Mouse (Mus musculus) left cerebral cortex, postnatal 4 days (tissue): ENCODE results near the gene Stom. TPM values are rescaled to one million over a fixed set of nuclear protein-coding genes. Genes with fewer than 3 reads are reported as not detected.
A peak's percentile ranks its signal among the peaks of the same experiment; 100 is the strongest.

Experiments used
- DNase-seq: peaks from one replicate; pipeline ENCODE4 v3.0.0-alpha.2; 2022
- intact Hi-C: fragments of 180-260 bp; cut with DNase I; formaldehyde crosslinking; loops from one replicate; pipeline ENCODE4 v1.15.1; 2025
- total RNA-seq, 2 experiments: library from RNA; stranded (reverse); gene quantifications; 2 replicates each; pipeline ENCODE4 v1.2.3; 2021

Stom gene
- total RNA-seq, 2 experiments from 2014 or later: 7.0 to 10.5 TPM

DNA sequence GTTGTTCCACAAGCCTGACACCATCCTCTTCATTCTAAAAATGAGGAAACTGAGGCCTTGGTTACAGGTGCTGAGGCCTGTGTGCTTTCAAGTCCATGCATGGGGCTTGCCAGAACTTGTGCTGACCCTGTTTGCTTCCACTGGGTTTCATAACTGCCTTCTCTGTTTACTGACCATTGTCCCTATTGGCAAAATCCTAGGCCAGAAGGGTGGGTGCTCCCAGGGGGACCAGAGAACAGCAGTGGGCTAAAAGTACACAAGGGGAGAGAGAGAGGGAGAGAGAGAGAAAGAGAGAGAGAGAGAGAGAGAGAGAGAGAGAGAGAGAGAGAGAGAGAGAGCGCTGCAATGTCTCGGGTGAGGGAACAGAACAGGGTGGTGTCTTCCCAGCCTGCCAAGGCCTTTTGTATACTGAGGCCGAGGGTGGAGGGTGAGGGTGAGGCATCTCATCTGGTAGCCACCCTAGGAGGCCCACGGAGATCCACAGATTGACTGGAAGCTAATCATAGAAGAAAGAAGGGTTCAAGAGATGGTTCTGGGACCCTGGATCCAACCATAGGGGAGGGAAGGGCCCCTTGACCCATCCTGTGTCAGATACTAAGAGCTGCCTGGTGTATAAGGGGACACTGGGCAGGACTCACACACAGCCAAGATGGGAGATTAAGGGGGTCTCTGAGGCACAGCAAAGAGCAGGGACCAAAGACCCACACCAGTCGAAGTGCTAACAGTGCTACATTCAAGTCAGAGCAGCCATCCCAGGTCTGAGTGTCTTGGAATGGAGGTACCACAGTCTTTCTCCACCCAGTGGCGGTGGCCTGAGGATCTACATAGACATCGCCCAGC is 58.2 kb downstream of the Stom start:
- intact Hi-C loops: no loop called here
- no peak for DNase-seq

DNA sequence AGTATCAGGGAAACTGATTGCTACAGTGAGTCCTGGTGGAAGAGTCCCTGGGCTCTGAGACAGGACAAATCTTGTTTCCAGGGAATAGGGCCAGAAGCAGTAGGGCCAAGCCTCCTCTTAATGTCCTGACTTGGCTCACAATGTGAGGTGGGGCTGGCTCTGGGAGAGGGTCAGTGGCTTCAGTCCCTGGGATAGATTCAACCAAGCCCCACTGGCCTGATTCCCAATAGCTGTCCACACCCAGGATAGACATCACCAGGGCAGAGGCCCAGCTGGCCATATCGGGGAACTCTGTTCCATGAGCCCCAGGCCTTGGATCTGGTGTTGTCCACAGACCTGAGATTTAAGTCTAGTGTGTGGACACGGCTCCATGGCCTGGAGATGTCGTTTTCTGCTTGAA is 59.1 kb downstream of the Stom start:
- intact Hi-C loops: no loop called here
- DNase-seq: peak; percentile 64

DNA sequence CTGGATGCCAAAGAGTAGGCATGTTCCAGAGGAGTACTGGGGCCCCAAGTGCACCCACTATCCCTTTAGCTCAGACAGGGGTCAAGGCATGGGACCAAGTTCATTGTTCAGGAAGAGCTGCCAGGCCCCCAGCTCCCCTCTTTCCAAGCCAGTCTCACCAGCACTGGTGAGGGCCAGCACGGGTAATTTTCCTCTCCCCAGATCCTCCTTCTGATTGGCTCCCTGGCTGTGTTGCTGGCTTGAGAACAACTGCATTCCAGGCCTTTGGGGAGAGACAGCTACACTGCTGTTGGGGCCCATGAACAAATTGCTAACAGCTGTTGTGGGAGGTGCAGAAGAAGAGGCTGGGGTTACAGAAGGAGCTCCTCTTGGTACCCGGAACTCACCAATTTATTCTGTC is 63.2 kb downstream of the Stom start:
- DNase-seq: no peak
- intact Hi-C loops: no loop called here

- intact Hi-C loops: no loop called here
- no peak for DNase-seq
These were observed 63.9 kb downstream of the Stom start for GRCm38 (mm10) chr2:35272881-35273280.

DNA sequence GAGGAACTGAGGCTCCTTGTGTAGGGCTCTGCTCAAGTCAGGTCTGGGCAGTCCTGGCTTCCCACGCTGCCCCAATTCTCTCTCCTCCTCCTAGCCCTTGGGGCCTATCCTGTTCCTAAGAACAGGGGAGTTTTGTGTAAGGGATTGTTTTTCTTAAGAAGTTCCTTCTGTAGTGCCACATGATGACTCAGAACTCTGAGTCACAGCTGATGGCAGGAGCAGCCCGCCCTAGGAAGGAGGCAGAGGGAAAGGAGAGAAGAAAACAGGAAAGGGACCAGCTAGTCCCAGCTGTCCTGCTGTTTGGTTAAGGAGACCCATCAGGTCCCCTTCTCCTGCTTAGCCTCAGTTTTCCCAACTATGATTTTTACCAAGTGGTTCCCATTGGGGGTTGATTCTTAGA is 65.0 kb downstream of the Stom start:
- intact Hi-C loops: no loop called here
- no peak for DNase-seq

GRCm38 (mm10) chr2:35270531-35270984 is 66.2 kb downstream of the Stom start:
- peak; percentile 57 for DNase-seq
- intact Hi-C loops: no loop called here

- no peak for DNase-seq
- intact Hi-C loops: loop anchor here (5.0 kb wide), 1 partner anchor 57 kb away; no protein-coding TSS in a partner anchor
These were observed 67.0 kb downstream of the Stom start for GRCm38 (mm10) chr2:35269716-35270260.

- intact Hi-C loops: loop anchor here (5.0 kb wide), 1 partner anchor 57 kb away; no protein-coding TSS in a partner anchor
These were observed 67.6 kb downstream of the Stom start for GRCm38 (mm10) chr2:35269136-35269535.

DNA sequence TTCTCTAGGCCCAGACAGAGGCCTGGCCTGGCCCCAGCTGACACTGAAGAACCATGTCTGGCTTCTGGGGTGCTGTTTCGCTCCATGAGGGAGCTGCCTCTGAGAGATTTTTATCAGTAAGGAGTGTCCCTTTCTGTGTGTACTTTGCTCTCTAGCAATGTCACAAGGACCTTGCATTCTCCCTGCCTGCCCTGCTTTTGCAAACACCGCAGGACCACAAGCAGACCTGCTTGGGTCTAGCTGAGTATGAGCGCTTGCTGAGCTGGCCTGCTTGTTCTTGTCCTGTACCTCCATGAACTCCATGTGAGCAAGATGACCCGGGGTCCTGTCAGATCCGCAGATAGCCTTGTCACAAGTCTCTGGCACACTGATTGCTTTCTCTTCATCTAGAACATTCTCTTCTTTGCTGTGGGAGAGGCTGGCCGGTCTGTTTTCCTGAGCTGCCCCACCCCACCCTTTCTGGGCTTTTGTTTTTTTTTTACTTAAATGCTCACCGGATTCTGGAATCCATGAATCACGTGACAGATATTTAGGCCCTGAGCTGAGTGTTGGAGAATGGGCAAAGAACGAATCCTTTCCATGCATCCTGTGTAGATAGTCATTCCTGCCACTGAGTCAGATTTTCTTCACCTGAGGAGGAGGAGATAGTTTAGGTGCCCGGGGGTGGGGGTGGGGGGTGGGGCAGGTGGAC is 68.8 kb downstream of the Stom start:
- intact Hi-C loops: loop anchor here (5.0 kb wide), 1 partner anchor 56 kb away; no protein-coding TSS in a partner anchor
- no peak for DNase-seq

More at GRCm38 (mm10) chr2:35269136-35269535, 67.6 kb downstream of the Stom start:
- no peak for DNase-seq

DNA sequence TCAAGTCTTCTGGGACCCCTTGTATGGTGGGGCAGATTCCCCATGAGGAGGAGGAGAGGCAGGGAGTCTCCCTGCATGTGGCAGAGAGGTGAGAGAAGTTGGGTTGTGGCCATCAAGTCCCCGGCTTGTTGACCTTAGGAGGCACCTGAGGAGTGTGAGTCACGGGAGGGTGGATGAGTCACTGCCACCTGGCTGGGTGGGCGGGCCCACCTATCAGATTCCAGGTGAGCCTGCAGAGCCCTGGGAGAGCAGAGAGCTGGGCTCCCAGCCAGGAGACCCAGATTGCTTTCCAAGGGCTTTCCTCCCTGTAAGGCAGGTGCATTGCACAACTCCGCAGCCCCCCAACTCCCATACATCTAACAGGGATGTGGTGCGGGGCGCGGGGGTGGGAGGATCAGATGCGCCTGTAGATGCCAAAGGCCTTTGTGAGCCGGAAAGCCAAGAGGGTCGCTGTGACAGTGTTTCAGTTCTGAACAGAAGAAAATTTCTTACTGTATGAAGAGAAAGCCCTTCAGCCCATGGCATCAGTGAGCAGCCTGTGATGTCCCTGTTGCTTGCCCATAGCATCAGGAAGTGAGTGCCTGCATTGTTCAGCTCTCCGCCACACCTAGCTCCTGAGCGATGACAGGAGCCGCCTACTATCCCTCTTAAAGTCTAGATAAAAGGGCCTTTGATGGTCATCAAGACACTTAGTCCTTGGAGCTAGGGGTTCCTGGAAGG is 69.5 kb downstream of the Stom start:
- no peak for DNase-seq

GRCm38 (mm10) chr2:35266251-35266905 is 70.4 kb downstream of the Stom start:
- no peak for DNase-seq
- intact Hi-C loops: loop anchor here (5.0 kb wide), 1 partner anchor 54 kb away; no protein-coding TSS in a partner anchor

More for the DNA sequence above, 69.5 kb downstream of the Stom start:
- intact Hi-C loops: loop anchor here (5.0 kb wide), 1 partner anchor 55 kb away; no protein-coding TSS in a partner anchor

- DNase-seq: no peak
- intact Hi-C loops: loop anchor here (5.0 kb wide), 1 partner anchor 53 kb away; no protein-coding TSS in a partner anchor
These were observed 71.0 kb downstream of the Stom start for GRCm38 (mm10) chr2:35265775-35266174.

GRCm38 (mm10) chr2:35265296-35265695 is 71.5 kb downstream of the Stom start:
- intact Hi-C loops: loop anchor here (5.0 kb wide), 1 partner anchor 53 kb away; no protein-coding TSS in a partner anchor
- DNase-seq: peak; percentile 30

- DNase-seq: no peak
- intact Hi-C loops: no loop called here
These were observed 72.7 kb downstream of the Stom start for GRCm38 (mm10) chr2:35264095-35264494.

Other genes with a start within 250 kb of the Stom start
- gene AI182371, start 235.4 kb downstream of the Stom start, total RNA-seq: under 1 TPM in 1 of 2 experiments, not detected in 1; 0.48 TPM
- gene Cntrl, start 227.5 kb downstream of the Stom start, total RNA-seq: 10 to 100 TPM; 16.1 to 17.6 TPM
- 100 to 1,000 TPM; 221 to 222 TPM for gene Rab14, start 135.9 kb downstream of the Stom start, total RNA-seq
- gene Gsn, start 80.6 kb downstream of the Stom start, total RNA-seq: 10 to 100 TPM; 20.0 to 20.7 TPM
- gene 4930568D16Rik, start 30.8 kb upstream of the Stom start, total RNA-seq: not detected
- gene 4930402F06Rik, start 60.2 kb upstream of the Stom start, total RNA-seq: not detected
- gene Ggta1, start 126.3 kb upstream of the Stom start, total RNA-seq: 1 to 10 TPM; 3.9 to 6.1 TPM
- gene Dab2ip, start 221.3 kb upstream of the Stom start, total RNA-seq: 100 to 1,000 TPM; 125 to 135 TPM